Mouse (Mus musculus) megakaryocyte, embryonic 14.5 days (primary cell): Measurements from ENCODE around the gene Josd2.

Experiments
- FLI1 ChIP-seq: IDR thresholded peaks from 2 replicates; pipeline ENCODE4 v1.6.1; 2012; ENCODE audit warnings: low read length, inconsistent platforms, mixed read lengths
- GATA1 ChIP-seq: IDR thresholded peaks from 3 replicates; pipeline ENCODE4 v1.6.1; 2012; ENCODE audit warnings: mixed read lengths, low read length, inconsistent platforms, borderline replicate concordance

GRCm38 (mm10) chr7:44463556-44464225 lies 4.1 kb upstream of the Josd2 start:
- TF ChIP-seq GATA1, result no peak
- TF ChIP-seq FLI1, result no peak
